Mouse (Mus musculus) bone marrow macrophage, adult 2 months (primary cell): ENCODE measurements around the gene Ncmap.

Experiments
- CTCF ChIP-seq: IDR thresholded peaks from 2 replicates; pipeline ENCODE4 v1.5.1; 2012; ENCODE audit warnings: low read depth, mild to moderate bottlenecking, low read length, moderate library complexity
- POLR2A ChIP-seq: IDR thresholded peaks from 2 replicates; pipeline ENCODE4 v1.6.1; 2012; ENCODE audit warnings: mild to moderate bottlenecking, low read depth, low read length, borderline replicate concordance

- TF ChIP-seq POLR2A (no peak), CTCF (no peak)
These were observed 20.8 kb downstream of the Ncmap start for GRCm38 (mm10) chr4:135377241-135377640.
